Mouse (Mus musculus) MEL (cell line): ENCODE results near the gene Arhgef15.
A peak's percentile ranks its signal among the peaks of the same experiment; 100 is the strongest.
"Not testable (repeated sequence)": the region's sequence is repeated elsewhere in the genome, so short reads cannot be mapped to it uniquely, and the experiment has no call there.

Experiments used
- CHD1 ChIP-seq: IDR thresholded peaks from 2 replicates; pipeline ENCODE4 v1.6.1; 2012; ENCODE audit warnings: low read depth, mild to moderate bottlenecking, inconsistent platforms, low read length, improper control_type of control experiment
- CHD2 ChIP-seq: IDR thresholded peaks from 2 replicates; pipeline ENCODE4 v1.6.1; 2011; ENCODE audit warnings: low read length, improper control_type of control experiment
- CTCF ChIP-seq, 3 experiments: IDR thresholded peaks in 2 of 3; conservative IDR thresholded peaks in 1 of 3; 2 replicates each; pipeline ENCODE4 v1.5.1; 2011 to 2012; ENCODE audit warnings: low read length in 3 of 3, low read depth in 2 of 3, mild to moderate bottlenecking in 2 of 3, improper control_type of control experiment in 1 of 3, inconsistent platforms in 1 of 3, mixed read lengths in 1 of 3, moderate library complexity in 1 of 3; ENCODE audit not compliant: control insufficient read depth in 1 of 3, insufficient read depth in 1 of 3, poor library complexity in 1 of 3, severe bottlenecking in 1 of 3
- GABPA ChIP-seq: IDR thresholded peaks from 2 replicates; pipeline ENCODE4 v1.6.1; 2012; ENCODE audit warnings: low read depth, mild to moderate bottlenecking, inconsistent platforms, low read length, improper control_type of control experiment, moderate library complexity
- HCFC1 ChIP-seq: IDR thresholded peaks from 2 replicates; pipeline ENCODE4 v1.6.1; 2012; ENCODE audit warnings: low read depth, mild to moderate bottlenecking, inconsistent platforms, low read length, improper control_type of control experiment, moderate library complexity
- KAT2A ChIP-seq: conservative IDR thresholded peaks from 2 replicates; pipeline ENCODE4 v1.6.1; 2012; ENCODE audit warnings: low read depth, low read length, improper control_type of control experiment, inconsistent platforms
- MYB ChIP-seq: IDR thresholded peaks from 2 replicates; pipeline ENCODE4 v1.6.1; 2011; ENCODE audit warnings: mild to moderate bottlenecking, low read depth, low read length, improper control_type of control experiment
- NRF1 ChIP-seq: IDR thresholded peaks from 2 replicates; pipeline ENCODE4 v1.6.1; 2014; ENCODE audit warnings: low read depth, mild to moderate bottlenecking, inconsistent platforms, low read length, improper control_type of control experiment, moderate library complexity; ENCODE audit not compliant: poor library complexity, insufficient read depth, severe bottlenecking
- POLR2A ChIP-seq, 2 experiments: IDR thresholded peaks; 2 replicates each; pipeline ENCODE4 v1.6.1; 2011 to 2012; ENCODE audit warnings: low read length in 2 of 2, mild to moderate bottlenecking in 2 of 2, control low read depth in 1 of 2, improper control_type of control experiment in 1 of 2, low read depth in 1 of 2, moderate library complexity in 1 of 2; ENCODE audit not compliant: control insufficient read depth in 1 of 2, insufficient read depth in 1 of 2, poor library complexity in 1 of 2
- TCF12 ChIP-seq: IDR thresholded peaks from 2 replicates; pipeline ENCODE4 v1.6.1; 2014; ENCODE audit warnings: low read depth, mild to moderate bottlenecking, inconsistent platforms, low read length, improper control_type of control experiment, moderate library complexity
- USF1 ChIP-seq: IDR thresholded peaks from 2 replicates; pipeline ENCODE4 v1.6.1; 2014; ENCODE audit warnings: low read depth, mild to moderate bottlenecking, inconsistent platforms, low read length, improper control_type of control experiment, moderate library complexity
- ZMIZ1 ChIP-seq: IDR thresholded peaks from 2 replicates; pipeline ENCODE4 v1.6.1; 2012; ENCODE audit warnings: low read depth, mild to moderate bottlenecking, inconsistent platforms, low read length, improper control_type of control experiment, moderate library complexity

DNA sequence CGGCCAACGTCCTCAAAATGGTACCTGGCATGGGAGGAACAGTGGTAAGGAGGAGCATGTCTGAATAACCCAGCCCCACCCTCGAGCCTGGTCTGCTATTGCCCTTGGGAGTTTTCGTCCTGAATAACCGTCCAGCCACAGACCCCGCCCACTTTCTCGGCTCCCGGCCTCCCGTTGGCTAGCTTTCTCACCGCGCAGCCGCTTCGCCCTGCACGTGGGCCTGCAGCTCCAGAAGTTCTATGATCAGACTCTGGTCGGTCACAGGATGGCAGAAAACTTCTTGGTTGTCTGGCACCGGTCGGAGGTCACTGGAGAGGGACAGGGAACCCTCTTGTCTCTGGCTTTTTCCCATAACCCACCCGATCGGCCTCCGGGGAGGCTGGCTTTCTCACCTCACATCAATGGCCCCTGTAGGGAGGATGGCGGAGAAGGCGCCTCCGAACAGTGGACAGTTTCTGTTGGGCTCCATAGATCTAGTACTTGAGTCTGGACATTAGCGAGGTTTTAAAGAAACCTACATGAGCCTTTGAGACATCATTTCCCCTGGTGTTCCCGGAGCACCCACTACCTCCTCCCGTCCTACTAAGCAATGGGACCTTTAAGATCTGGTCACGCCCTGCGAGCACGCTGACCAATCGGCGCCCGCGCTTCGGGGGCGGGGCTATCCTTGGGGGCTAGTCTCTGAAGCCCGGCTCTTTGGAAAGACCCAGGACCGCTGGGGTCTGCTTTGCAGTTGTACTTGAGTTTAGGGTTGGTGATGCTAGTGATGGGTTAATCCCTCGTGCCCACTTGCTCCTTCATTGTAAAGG lies 16.2 kb upstream of the Arhgef15 start:
- TF ChIP-seq NRF1: peak; percentile 60
- peak in 1 of 2 experiments; percentile 89; a peak in 3 of 4 replicates for TF ChIP-seq POLR2A (IDR thresholded peaks at IDR 0.05; ENCODE audit: control insufficient read depth in 1 of 2, insufficient read depth in 1 of 2, low read depth in 1 of 2, low read length in 2 of 2, poor library complexity in 1 of 2)
- 0 out of 2 replicates have a peak, but pooled peaks have one; percentile 21 for TF ChIP-seq MYB
- TF ChIP-seq CHD1; TCF12; GABPA; CHD2; CTCF (IDR thresholded peaks at IDR 0.05 in 2 of 3, conservative IDR thresholded peaks at IDR 0.05 in 1 of 3; ENCODE audit: control insufficient read depth in 1 of 3, insufficient read depth in 1 of 3, low read depth in 2 of 3, low read length in 3 of 3, poor library complexity in 1 of 3, severe bottlenecking in 1 of 3); ZMIZ1; KAT2A: not testable (repeated sequence)
- TF ChIP-seq USF1: peak; percentile 70
- peak; percentile 42; the same call in 1 of the 2 replicates for TF ChIP-seq HCFC1
